Mouse (Mus musculus): ENCODE results near the gene Pnpla2. TPM values are rescaled to one million over a fixed set of nuclear protein-coding genes. Genes with fewer than 3 reads are reported as not detected.

Gene Pnpla2
- polyA plus RNA-seq, 1 experiment from 2014 or later = 17.8 TPM

DNA sequence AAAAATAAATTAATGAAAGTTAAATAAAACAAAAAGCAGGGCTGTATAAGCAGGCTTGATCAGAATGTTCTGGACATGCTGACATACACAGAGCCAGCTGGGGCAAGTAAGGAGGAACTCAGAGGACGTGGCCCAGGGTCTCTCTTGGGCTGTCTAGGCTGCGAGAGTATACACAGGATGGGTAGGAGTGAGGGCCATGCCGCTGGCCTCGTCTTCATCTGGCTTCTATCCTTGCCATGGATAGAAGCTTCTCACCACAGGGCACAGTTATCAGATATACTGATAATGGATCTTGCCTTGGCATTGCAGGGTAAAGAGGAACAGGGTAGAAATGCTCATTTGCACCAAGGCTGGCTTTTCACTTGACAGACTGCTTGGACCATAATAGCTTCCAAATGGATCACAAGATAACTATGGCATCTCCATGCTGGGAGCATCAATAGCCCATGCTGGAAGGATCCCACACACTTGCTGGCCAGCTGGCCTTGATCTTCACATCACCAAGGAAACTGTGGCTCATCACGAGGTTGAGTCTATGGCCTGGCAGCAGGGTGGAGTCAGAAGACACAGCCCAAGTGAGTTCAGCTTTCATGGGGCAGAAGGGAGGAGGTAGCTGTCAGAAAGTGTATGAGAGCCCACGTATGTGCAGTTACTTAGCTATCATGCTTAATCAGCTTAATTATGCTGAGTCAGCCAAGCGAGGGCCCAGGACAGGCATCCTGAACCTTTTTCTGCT lies 47.0 kb downstream of the Pnpla2 start:
- H3K27me3 ChIP-seq (replicated peaks) = no peaks in the 10 kb centered on the region
- no peaks in the 10 kb centered on the region for H3K9me3 ChIP-seq (replicated peaks)
- ATAC-seq = no peak
- H3K4me3 ChIP-seq = no peak overlapping the region
- H3K4me1 ChIP-seq = peaks cover 43% of the 10 kb centered on the region
- H3K27ac ChIP-seq = peak overlapping the region; percentile 45
- 77% methylated on average over 7 of the region's 7 CpGs for WGBS (ENCODE audit: insufficient replicate concordance)
- no peak overlapping the region for H3K9ac ChIP-seq
- peaks cover 50% of the 10 kb centered on the region for H3K36me3 ChIP-seq
- H3K4me2 ChIP-seq = no peak overlapping the region

DNA sequence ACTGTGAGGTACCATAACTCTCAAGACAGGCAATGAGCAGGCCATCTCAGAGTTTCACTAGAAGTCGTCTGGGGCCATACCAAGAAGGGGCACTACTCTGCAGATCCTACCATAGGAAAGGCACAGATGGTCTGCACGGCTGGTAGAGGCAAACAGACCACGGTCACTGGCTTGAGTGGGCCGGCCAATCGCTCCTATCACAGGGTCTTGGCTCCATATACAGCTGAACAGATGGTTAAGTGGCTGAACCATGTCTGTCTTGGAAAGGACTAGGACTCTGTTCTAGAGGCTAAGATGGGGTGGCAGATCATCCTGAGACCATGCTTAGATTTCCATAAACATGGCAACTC lies 47.5 kb downstream of the Pnpla2 start:
- H3K4me3 ChIP-seq = no peak overlapping the region
- H3K36me3 ChIP-seq = peaks cover 46% of the 10 kb centered on the region
- ATAC-seq = no peak
- no peak overlapping the region for H3K4me2 ChIP-seq
- H3K9ac ChIP-seq = no peak overlapping the region
- peak overlapping the region; percentile 45 for H3K27ac ChIP-seq
- H3K4me1 ChIP-seq = peaks cover 48% of the 10 kb centered on the region
- no peaks in the 10 kb centered on the region for H3K9me3 ChIP-seq (replicated peaks)
- H3K27me3 ChIP-seq (replicated peaks) = no peaks in the 10 kb centered on the region
- WGBS (ENCODE audit: insufficient replicate concordance) = 90% methylated on average over 5 of the region's 5 CpGs

DNA sequence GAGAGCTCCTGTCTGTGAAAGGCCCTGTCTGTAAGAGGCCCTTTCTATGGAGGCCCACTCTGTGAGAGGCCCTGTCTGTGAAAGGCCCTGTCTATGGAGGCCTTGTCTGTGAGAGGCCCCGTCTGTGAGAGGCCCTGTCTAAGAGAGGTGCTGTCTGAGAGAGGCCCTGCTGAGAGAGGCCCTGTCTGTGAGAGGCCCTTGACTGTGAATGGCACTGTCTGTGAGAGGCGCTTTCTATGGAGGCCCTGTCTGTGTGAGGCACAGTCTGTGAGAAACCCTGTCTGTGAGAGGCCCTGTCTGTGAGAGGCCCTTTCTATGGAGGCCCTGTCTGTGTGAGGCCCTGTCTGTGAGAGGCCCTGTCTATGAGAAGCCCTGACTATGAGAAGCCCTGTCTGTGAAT lies 51.3 kb downstream of the Pnpla2 start:
- Histone ChIP-seq H3K9ac (peak overlapping the region; percentile 84), H3K9me3 (replicated peaks) (no peaks in the 10 kb centered on the region), H3K4me3 (peak overlapping the region; percentile 71), H3K27ac (peak overlapping the region; percentile 94), H3K4me1 (peaks cover 82% of the 10 kb centered on the region), H3K27me3 (replicated peaks) (no peaks in the 10 kb centered on the region), H3K36me3 (peaks cover 66% of the 10 kb centered on the region), H3K4me2 (peak overlapping the region; percentile 77)
- 47% methylated on average over 2 of the region's 2 CpGs for WGBS (ENCODE audit: insufficient replicate concordance)
- ATAC-seq = peak; percentile 68

DNA sequence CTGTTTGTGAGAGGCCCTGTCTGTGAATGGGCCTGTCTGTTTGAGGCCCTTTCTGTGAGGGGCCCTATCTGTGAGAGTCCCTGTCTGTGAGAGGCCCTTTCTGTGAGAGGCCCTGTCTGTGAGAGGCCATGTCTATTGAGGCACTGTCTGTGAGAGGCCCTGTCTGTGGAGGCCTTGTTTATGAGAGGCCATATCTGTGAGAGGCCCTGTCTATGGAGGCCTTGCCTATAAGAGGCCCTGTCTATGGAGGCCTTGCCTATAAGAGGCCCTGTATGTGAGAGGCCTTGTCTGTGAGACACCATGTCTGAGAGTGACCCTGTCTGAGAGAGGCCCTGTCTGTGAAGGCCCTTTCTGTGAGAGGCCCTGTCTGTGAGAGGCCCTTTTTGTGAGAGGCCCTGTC lies 53.2 kb downstream of the Pnpla2 start:
- Histone ChIP-seq H3K4me3 (peak overlapping the region; percentile 71), H3K9me3 (replicated peaks) (no peaks in the 10 kb centered on the region), H3K4me2 (peak overlapping the region; percentile 77), H3K9ac (peak overlapping the region; percentile 84), H3K4me1 (peaks cover 68% of the 10 kb centered on the region), H3K27ac (peak overlapping the region; percentile 94), H3K36me3 (peaks cover 71% of the 10 kb centered on the region), H3K27me3 (replicated peaks) (no peaks in the 10 kb centered on the region)
- peak; percentile 85 for ATAC-seq

DNA sequence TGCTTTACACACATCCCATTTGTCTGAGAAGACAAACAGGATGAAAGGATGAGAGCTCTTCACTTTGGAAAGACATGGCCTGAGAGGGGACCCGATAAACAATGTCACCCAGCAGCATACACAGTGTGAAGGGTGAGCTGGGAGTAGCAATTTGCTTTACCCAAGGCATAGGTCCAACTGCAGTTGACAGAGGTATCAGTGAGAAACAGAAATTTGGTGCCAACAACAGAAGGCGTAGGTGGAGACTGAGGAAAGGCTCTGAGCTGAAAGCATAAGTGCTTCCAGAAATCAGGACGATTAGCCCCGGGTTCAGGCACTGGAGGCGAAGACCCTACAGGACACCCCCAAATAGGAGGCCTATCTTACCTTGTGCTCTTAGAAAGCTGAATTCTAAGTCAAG lies 55.2 kb downstream of the Pnpla2 start:
- H3K36me3 ChIP-seq = peaks cover 83% of the 10 kb centered on the region
- H3K9ac ChIP-seq = no peak overlapping the region
- H3K4me2 ChIP-seq = no peak overlapping the region
- no peak overlapping the region for H3K4me3 ChIP-seq
- H3K27me3 ChIP-seq (replicated peaks) = no peaks in the 10 kb centered on the region
- H3K9me3 ChIP-seq (replicated peaks) = no peaks in the 10 kb centered on the region
- peaks cover 55% of the 10 kb centered on the region for H3K4me1 ChIP-seq
- 86% methylated on average over 5 of the region's 5 CpGs for WGBS (ENCODE audit: insufficient replicate concordance)
- H3K27ac ChIP-seq = peak overlapping the region; percentile 94; the same call in 1 of the 2 replicates
- ATAC-seq = no peak

Other genes starting within 250 kb of the Pnpla2 start
- 0.99 and 1.1 TPM in 2 replicates for gene Lmntd2, start 241.1 kb upstream of the Pnpla2 start, polyA plus RNA-seq (2016; fragmentation: Nextera tagmentation; extraction: Ambion mirVana)
- 27.3 and 28.3 TPM in 2 replicates for gene Rassf7, start 239.3 kb upstream of the Pnpla2 start, polyA plus RNA-seq (2016; fragmentation: Nextera tagmentation; extraction: Ambion mirVana)
- gene Phrf1, start 226.4 kb upstream of the Pnpla2 start, polyA plus RNA-seq (2016; fragmentation: Nextera tagmentation; extraction: Ambion mirVana) = 52.9 and 53.1 TPM in 2 replicates
- 4.9 and 5.2 TPM in 2 replicates for gene Irf7, start 188.7 kb upstream of the Pnpla2 start, polyA plus RNA-seq (2016; fragmentation: Nextera tagmentation; extraction: Ambion mirVana)
- gene Cdhr5, start 178.4 kb upstream of the Pnpla2 start, polyA plus RNA-seq (2016; fragmentation: Nextera tagmentation; extraction: Ambion mirVana) = 0.14 and 0.20 TPM in 2 replicates
- gene Sct, start 176.1 kb upstream of the Pnpla2 start, polyA plus RNA-seq (2016; fragmentation: Nextera tagmentation; extraction: Ambion mirVana) = 0.32 and 0.60 TPM in 2 replicates
- 0.04 and 0.07 TPM in 2 replicates for gene Drd4, start 163.2 kb upstream of the Pnpla2 start, polyA plus RNA-seq (2016; fragmentation: Nextera tagmentation; extraction: Ambion mirVana)
- gene Deaf1, start 127.5 kb upstream of the Pnpla2 start, polyA plus RNA-seq (2016; fragmentation: Nextera tagmentation; extraction: Ambion mirVana) = 24.7 and 25.6 TPM in 2 replicates
- 24.3 and 24.8 TPM in 2 replicates for gene Tmem80, start 127.5 kb upstream of the Pnpla2 start, polyA plus RNA-seq (2016; fragmentation: Nextera tagmentation; extraction: Ambion mirVana)
- 4.9 and 5.6 TPM in 2 replicates for gene Eps8l2, start 116.3 kb upstream of the Pnpla2 start, polyA plus RNA-seq (2016; fragmentation: Nextera tagmentation; extraction: Ambion mirVana)
- gene Taldo1, start 63.0 kb upstream of the Pnpla2 start, polyA plus RNA-seq (2016; fragmentation: Nextera tagmentation; extraction: Ambion mirVana) = 516 and 525 TPM in 2 replicates
- gene Gatd1, start 41.1 kb upstream of the Pnpla2 start, polyA plus RNA-seq (2016; fragmentation: Nextera tagmentation; extraction: Ambion mirVana) = 21.1 and 22.8 TPM in 2 replicates
- 0.10 and 0.16 TPM in 2 replicates for gene Cend1, start 25.7 kb upstream of the Pnpla2 start, polyA plus RNA-seq (2016; fragmentation: Nextera tagmentation; extraction: Ambion mirVana)
- 26.0 and 27.1 TPM in 2 replicates for gene Slc25a22, start 17.3 kb upstream of the Pnpla2 start, polyA plus RNA-seq (2016; fragmentation: Nextera tagmentation; extraction: Ambion mirVana)
- gene Pidd1, start 11.2 kb upstream of the Pnpla2 start, polyA plus RNA-seq (2016; fragmentation: Nextera tagmentation; extraction: Ambion mirVana) = 17.3 and 17.7 TPM in 2 replicates
- gene Rplp2, start 7.8 kb upstream of the Pnpla2 start, polyA plus RNA-seq (2016; fragmentation: Nextera tagmentation; extraction: Ambion mirVana) = 1,288 and 1,344 TPM in 2 replicates
- gene Cracr2b, start 5.9 kb downstream of the Pnpla2 start, polyA plus RNA-seq (2016; fragmentation: Nextera tagmentation; extraction: Ambion mirVana) = 3.7 and 5.8 TPM in 2 replicates
- gene Cd151, start 12.2 kb downstream of the Pnpla2 start, polyA plus RNA-seq (2016; fragmentation: Nextera tagmentation; extraction: Ambion mirVana) = 5.7 and 6.2 TPM in 2 replicates
- 74.6 and 76.1 TPM in 2 replicates for gene Polr2l, start 19.9 kb downstream of the Pnpla2 start, polyA plus RNA-seq (2016; fragmentation: Nextera tagmentation; extraction: Ambion mirVana)
- gene Tspan4, start 20.0 kb downstream of the Pnpla2 start, polyA plus RNA-seq (2016; fragmentation: Nextera tagmentation; extraction: Ambion mirVana) = 56.1 and 60.9 TPM in 2 replicates
- 32.0 and 32.7 TPM in 2 replicates for gene Chid1, start 84.7 kb downstream of the Pnpla2 start, polyA plus RNA-seq (2016; fragmentation: Nextera tagmentation; extraction: Ambion mirVana)
- gene Ap2a2, start 107.0 kb downstream of the Pnpla2 start, polyA plus RNA-seq (2016; fragmentation: Nextera tagmentation; extraction: Ambion mirVana) = 91.6 and 92.0 TPM in 2 replicates
- gene Muc6, start 200.1 kb downstream of the Pnpla2 start, polyA plus RNA-seq (2016; fragmentation: Nextera tagmentation; extraction: Ambion mirVana) = 1.5 and 1.9 TPM in 2 replicates
- 0.14 and 0.17 TPM in 2 replicates for gene Muc2, start 235.1 kb downstream of the Pnpla2 start, polyA plus RNA-seq (2016; fragmentation: Nextera tagmentation; extraction: Ambion mirVana)

All from liver, embryonic 12.5 days (tissue).